Mouse (Mus musculus): ENCODE results near the gene Dclre1a. TPM values are rescaled to one million over a fixed set of nuclear protein-coding genes. Genes with fewer than 3 reads are reported as not detected.

Gene Dclre1a
- polyA plus RNA-seq, 1 experiment from 2014 or later = 25.3 TPM

GRCm38 (mm10) chr19:56583785-56584184 is 35.8 kb upstream of the Dclre1a start:
- Histone ChIP-seq H3K4me2 (ENCODE audit: low read depth, low read length) (no peak overlapping the region), H3K36me3 (replicated peaks; ENCODE audit: control insufficient read depth, insufficient read depth, low read depth, low read length) (peaks cover 2% of the 10 kb centered on the region; the same call in 1 of the 2 replicates), H3K4me3 (ENCODE audit: low read depth, low read length) (no peak overlapping the region), H3K9me3 (replicated peaks; ENCODE audit: control insufficient read depth, low read length) (no peaks in the 10 kb centered on the region), H3K4me1 (ENCODE audit: control insufficient read depth, insufficient read depth, low read length) (no peaks in the 10 kb centered on the region), H3K9ac (replicated peaks; ENCODE audit: low read length) (no peak overlapping the region), H3K27me3 (ENCODE audit: control insufficient read depth, insufficient read depth, low read length) (no peaks in the 10 kb centered on the region), H3K27ac (replicated peaks; ENCODE audit: low read depth, low read length) (no peak overlapping the region)
- ATAC-seq (replicated peaks; ENCODE audit: insufficient number of reproducible peaks, low FRiP score, low TSS enrichment, low read depth) (no peak), DNase-seq (ENCODE audit: low spot score) (no peak)
- 72% methylated on average over 5 of the region's 5 CpGs for WGBS

DNA sequence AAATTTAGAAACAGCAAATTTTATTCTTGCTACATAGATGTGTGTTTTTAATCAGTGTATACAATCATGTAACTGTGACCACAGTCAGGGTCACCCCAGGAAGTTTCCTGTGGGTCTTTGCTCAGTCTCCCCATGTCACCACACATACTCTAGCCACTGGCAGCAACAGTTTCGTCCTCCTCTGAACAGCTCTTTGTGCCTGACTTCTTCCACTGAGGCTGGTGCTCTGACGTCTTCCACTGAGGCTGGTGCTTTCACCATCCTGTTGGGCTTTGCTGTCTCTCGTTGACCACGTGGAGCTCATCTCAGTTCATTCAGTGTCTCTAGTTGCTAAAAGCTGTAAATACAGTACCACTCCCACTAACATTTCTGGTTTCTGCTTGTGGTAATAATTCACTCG is 34.0 kb upstream of the Dclre1a start:
- Histone ChIP-seq H3K36me3 (replicated peaks; ENCODE audit: control insufficient read depth, insufficient read depth, low read depth, low read length) (no peaks in the 10 kb centered on the region), H3K9ac (replicated peaks; ENCODE audit: low read length) (no peak overlapping the region), H3K9me3 (replicated peaks; ENCODE audit: control insufficient read depth, low read length) (no peaks in the 10 kb centered on the region), H3K4me2 (ENCODE audit: low read depth, low read length) (no peak overlapping the region), H3K27ac (replicated peaks; ENCODE audit: low read depth, low read length) (no peak overlapping the region), H3K4me1 (ENCODE audit: control insufficient read depth, insufficient read depth, low read length) (no peaks in the 10 kb centered on the region), H3K4me3 (ENCODE audit: low read depth, low read length) (no peak overlapping the region), H3K27me3 (ENCODE audit: control insufficient read depth, insufficient read depth, low read length) (no peaks in the 10 kb centered on the region)
- ATAC-seq (replicated peaks; ENCODE audit: insufficient number of reproducible peaks, low FRiP score, low TSS enrichment, low read depth) (no peak), DNase-seq (ENCODE audit: low spot score) (no peak)
- 87% methylated on average over 5 of the region's 5 CpGs for WGBS

GRCm38 (mm10) chr19:56577801-56578200 is 29.8 kb upstream of the Dclre1a start:
- DNase-seq (ENCODE audit: low spot score) (no peak), ATAC-seq (replicated peaks; ENCODE audit: insufficient number of reproducible peaks, low FRiP score, low TSS enrichment, low read depth) (no peak)
- Histone ChIP-seq H3K4me3 (ENCODE audit: low read depth, low read length) (no peak overlapping the region), H3K27ac (replicated peaks; ENCODE audit: low read depth, low read length) (no peak overlapping the region), H3K4me2 (ENCODE audit: low read depth, low read length) (no peak overlapping the region), H3K27me3 (ENCODE audit: control insufficient read depth, insufficient read depth, low read length) (no peaks in the 10 kb centered on the region), H3K9me3 (replicated peaks; ENCODE audit: control insufficient read depth, low read length) (no peaks in the 10 kb centered on the region), H3K36me3 (replicated peaks; ENCODE audit: control insufficient read depth, insufficient read depth, low read depth, low read length) (no peaks in the 10 kb centered on the region), H3K9ac (replicated peaks; ENCODE audit: low read length) (no peak overlapping the region), H3K4me1 (ENCODE audit: control insufficient read depth, insufficient read depth, low read length) (no peaks in the 10 kb centered on the region)
- 78% methylated on average over 1 of the region's 1 CpGs for WGBS

GRCm38 (mm10) chr19:56573184-56573583 is 25.2 kb upstream of the Dclre1a start:
- Histone ChIP-seq H3K4me1 (ENCODE audit: control insufficient read depth, insufficient read depth, low read length) (no peaks in the 10 kb centered on the region), H3K27me3 (ENCODE audit: control insufficient read depth, insufficient read depth, low read length) (no peaks in the 10 kb centered on the region), H3K4me3 (ENCODE audit: low read depth, low read length) (no peak overlapping the region), H3K9ac (replicated peaks; ENCODE audit: low read length) (no peak overlapping the region), H3K36me3 (replicated peaks; ENCODE audit: control insufficient read depth, insufficient read depth, low read depth, low read length) (no peaks in the 10 kb centered on the region), H3K4me2 (ENCODE audit: low read depth, low read length) (no peak overlapping the region), H3K9me3 (replicated peaks; ENCODE audit: control insufficient read depth, low read length) (no peaks in the 10 kb centered on the region), H3K27ac (replicated peaks; ENCODE audit: low read depth, low read length) (no peak overlapping the region)
- DNase-seq (ENCODE audit: low spot score) (no peak), ATAC-seq (replicated peaks; ENCODE audit: insufficient number of reproducible peaks, low FRiP score, low TSS enrichment, low read depth) (no peak)
- WGBS = 92% methylated on average over 6 of the region's 6 CpGs

GRCm38 (mm10) chr19:56571913-56572312 is 23.9 kb upstream of the Dclre1a start:
- Histone ChIP-seq H3K27ac (replicated peaks; ENCODE audit: low read depth, low read length) (no peak overlapping the region), H3K4me3 (ENCODE audit: low read depth, low read length) (no peak overlapping the region), H3K36me3 (replicated peaks; ENCODE audit: control insufficient read depth, insufficient read depth, low read depth, low read length) (no peaks in the 10 kb centered on the region), H3K4me2 (ENCODE audit: low read depth, low read length) (no peak overlapping the region), H3K9ac (replicated peaks; ENCODE audit: low read length) (no peak overlapping the region), H3K9me3 (replicated peaks; ENCODE audit: control insufficient read depth, low read length) (no peaks in the 10 kb centered on the region), H3K4me1 (ENCODE audit: control insufficient read depth, insufficient read depth, low read length) (no peaks in the 10 kb centered on the region), H3K27me3 (ENCODE audit: control insufficient read depth, insufficient read depth, low read length) (no peaks in the 10 kb centered on the region)
- ATAC-seq (replicated peaks; ENCODE audit: insufficient number of reproducible peaks, low FRiP score, low TSS enrichment, low read depth) (no peak), DNase-seq (ENCODE audit: low spot score) (no peak)
- 95% methylated on average over 5 of the region's 5 CpGs for WGBS

DNA sequence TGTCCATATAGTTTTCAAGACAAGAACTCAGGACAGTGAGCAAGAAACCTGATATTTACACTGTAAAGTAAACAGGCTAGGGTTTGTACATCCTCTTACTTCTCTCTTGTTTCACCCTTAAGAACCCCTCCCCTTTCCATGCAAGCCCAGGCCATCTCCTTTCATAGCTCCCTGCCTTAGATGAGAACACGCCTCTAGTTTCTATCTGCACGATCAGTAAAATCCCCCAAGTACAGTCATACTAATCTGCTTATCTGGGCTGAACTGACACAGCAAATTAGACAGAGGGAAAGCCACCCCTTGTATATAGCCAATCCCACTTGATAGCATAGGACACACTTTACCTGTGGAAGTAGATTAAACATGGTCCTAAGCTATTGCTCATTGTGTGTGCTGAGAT is 23.2 kb upstream of the Dclre1a start:
- H3K9me3 ChIP-seq (replicated peaks; ENCODE audit: control insufficient read depth, low read length) = no peaks in the 10 kb centered on the region
- 81% methylated on average over 2 of the region's 2 CpGs for WGBS
- no peak for ATAC-seq (replicated peaks; ENCODE audit: insufficient number of reproducible peaks, low FRiP score, low TSS enrichment, low read depth)
- H3K4me2 ChIP-seq (ENCODE audit: low read depth, low read length) = no peak overlapping the region
- H3K4me3 ChIP-seq (ENCODE audit: low read depth, low read length) = no peak overlapping the region
- no peak for DNase-seq (ENCODE audit: low spot score)
- H3K4me1 ChIP-seq (ENCODE audit: control insufficient read depth, insufficient read depth, low read length) = no peaks in the 10 kb centered on the region
- no peaks in the 10 kb centered on the region for H3K27me3 ChIP-seq (ENCODE audit: control insufficient read depth, insufficient read depth, low read length)
- no peaks in the 10 kb centered on the region for H3K36me3 ChIP-seq (replicated peaks; ENCODE audit: control insufficient read depth, insufficient read depth, low read depth, low read length)
- no peak overlapping the region for H3K9ac ChIP-seq (replicated peaks; ENCODE audit: low read length)
- no peak overlapping the region for H3K27ac ChIP-seq (replicated peaks; ENCODE audit: low read depth, low read length)

GRCm38 (mm10) chr19:56570781-56571180 is 22.8 kb upstream of the Dclre1a start:
- no peak overlapping the region for H3K9ac ChIP-seq (replicated peaks; ENCODE audit: low read length)
- no peak for ATAC-seq (replicated peaks; ENCODE audit: insufficient number of reproducible peaks, low FRiP score, low TSS enrichment, low read depth)

DNA sequence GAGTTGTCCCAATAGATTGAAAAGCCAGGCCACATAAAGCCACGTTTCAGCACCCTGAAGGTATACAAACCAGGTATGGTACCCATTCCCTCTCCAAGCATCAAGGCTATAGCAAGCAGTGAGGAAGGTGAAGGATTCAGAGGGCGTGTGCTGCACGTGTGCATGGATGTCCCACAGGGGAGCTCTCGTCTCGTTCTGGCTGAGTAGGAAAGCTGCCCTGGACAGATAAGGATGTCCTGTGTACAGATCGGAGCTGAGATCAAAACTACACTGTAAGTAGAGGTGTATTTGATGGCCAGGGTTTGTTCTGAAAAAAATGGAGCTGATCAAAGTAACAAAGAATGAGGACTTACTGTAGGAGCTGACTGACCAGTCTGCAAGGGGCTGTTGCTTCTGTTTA is 18.9 kb upstream of the Dclre1a start:
- DNase-seq (ENCODE audit: low spot score) (no peak), ATAC-seq (replicated peaks; ENCODE audit: insufficient number of reproducible peaks, low FRiP score, low TSS enrichment, low read depth) (no peak)
- Histone ChIP-seq H3K9ac (replicated peaks; ENCODE audit: low read length) (no peak overlapping the region), H3K9me3 (replicated peaks; ENCODE audit: control insufficient read depth, low read length) (no peaks in the 10 kb centered on the region), H3K4me3 (ENCODE audit: low read depth, low read length) (no peak overlapping the region), H3K4me1 (ENCODE audit: control insufficient read depth, insufficient read depth, low read length) (no peaks in the 10 kb centered on the region), H3K4me2 (ENCODE audit: low read depth, low read length) (no peak overlapping the region), H3K27ac (replicated peaks; ENCODE audit: low read depth, low read length) (no peak overlapping the region), H3K27me3 (ENCODE audit: control insufficient read depth, insufficient read depth, low read length) (no peaks in the 10 kb centered on the region), H3K36me3 (replicated peaks; ENCODE audit: control insufficient read depth, insufficient read depth, low read depth, low read length) (no peaks in the 10 kb centered on the region)
- 85% methylated on average over 6 of the region's 6 CpGs for WGBS

More at GRCm38 (mm10) chr19:56570781-56571180, 22.8 kb upstream of the Dclre1a start:
- Histone ChIP-seq H3K36me3 (replicated peaks; ENCODE audit: control insufficient read depth, insufficient read depth, low read depth, low read length) (no peaks in the 10 kb centered on the region), H3K4me2 (ENCODE audit: low read depth, low read length) (no peak overlapping the region), H3K9me3 (replicated peaks; ENCODE audit: control insufficient read depth, low read length) (no peaks in the 10 kb centered on the region), H3K27ac (replicated peaks; ENCODE audit: low read depth, low read length) (no peak overlapping the region), H3K4me3 (ENCODE audit: low read depth, low read length) (no peak overlapping the region), H3K27me3 (ENCODE audit: control insufficient read depth, insufficient read depth, low read length) (no peaks in the 10 kb centered on the region), H3K4me1 (ENCODE audit: control insufficient read depth, insufficient read depth, low read length) (no peaks in the 10 kb centered on the region)
- DNase-seq (ENCODE audit: low spot score) = no peak
- WGBS = 93% methylated on average over 8 of the region's 8 CpGs
